Mouse (Mus musculus) heart, adult 8-10 months (tissue): ENCODE measurements around the gene Chrna4. TPM values are rescaled to one million over a fixed set of nuclear protein-coding genes. Genes with fewer than 3 reads are reported as not detected.

Experiments
- DNase-seq: peaks from one replicate; pipeline ENCODE4 v3.0.0; 2022; ENCODE audit warnings: low spot score
- total RNA-seq, 4 experiments: library from RNA; stranded (reverse); gene quantifications; 2 replicates each; pipeline ENCODE4 v1.2.4; 2022

The Chrna4 gene
- not detected for total RNA-seq

- DNase-seq, result no peak
These were observed at the start of gene Chrna4 for GRCm38 (mm10) chr2:181043437-181043836. TSS of gene Chrna4 (minus strand) at chr2:181043546.

GRCm38 (mm10) chr2:181090123-181090522 is 46.8 kb upstream of the Chrna4 start:
- DNase-seq, result no peak

- no peak for DNase-seq
These were observed 41.7 kb upstream of the Chrna4 start for GRCm38 (mm10) chr2:181084997-181085396.

DNA sequence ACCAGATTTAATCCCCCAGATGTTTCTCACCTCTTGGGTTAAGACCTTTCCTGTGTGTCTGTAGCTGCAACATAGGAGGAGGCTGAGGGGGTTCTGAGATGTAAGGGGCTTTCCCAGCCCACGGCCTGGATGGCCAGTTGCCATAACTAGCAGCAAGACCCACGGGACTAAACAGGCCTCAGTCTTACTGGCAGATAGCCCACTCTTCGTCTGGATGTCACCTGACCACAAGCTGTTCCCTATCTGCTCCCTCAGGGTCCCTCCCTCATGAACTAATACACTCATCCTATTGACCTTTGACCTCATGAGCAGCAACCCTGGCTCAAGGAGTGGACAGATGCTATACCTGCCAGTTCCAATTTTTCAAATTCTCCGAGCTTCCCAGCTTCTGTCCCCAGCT is 40.6 kb upstream of the Chrna4 start:
- no peak for DNase-seq

DNA sequence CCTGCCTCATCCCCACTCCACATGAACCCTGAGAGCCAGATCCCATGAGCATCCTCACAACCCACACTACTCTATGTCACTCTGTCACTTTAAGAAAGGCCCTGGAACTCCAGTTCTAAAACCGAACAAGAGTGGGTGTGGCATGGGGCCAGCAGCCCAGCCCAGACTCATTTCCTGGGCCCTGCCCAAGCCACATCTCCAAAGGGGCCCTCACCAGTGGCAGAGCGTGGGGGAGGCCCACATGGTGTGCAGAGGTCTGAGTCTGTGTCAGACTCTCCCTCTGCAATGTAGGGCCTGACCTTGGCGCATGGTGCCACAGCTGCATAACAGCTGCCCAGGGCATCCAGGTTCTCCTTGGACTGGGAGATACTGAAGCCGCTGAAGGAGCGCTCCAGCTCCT is 37.5 kb upstream of the Chrna4 start:
- no peak for DNase-seq

- no peak for DNase-seq
These were observed 36.2 kb upstream of the Chrna4 start for GRCm38 (mm10) chr2:181079518-181079917.

- DNase-seq, result no peak
These were observed 35.6 kb upstream of the Chrna4 start for GRCm38 (mm10) chr2:181078908-181079307.

- no peak for DNase-seq
These were observed 32.2 kb upstream of the Chrna4 start for GRCm38 (mm10) chr2:181075501-181075900.

DNA sequence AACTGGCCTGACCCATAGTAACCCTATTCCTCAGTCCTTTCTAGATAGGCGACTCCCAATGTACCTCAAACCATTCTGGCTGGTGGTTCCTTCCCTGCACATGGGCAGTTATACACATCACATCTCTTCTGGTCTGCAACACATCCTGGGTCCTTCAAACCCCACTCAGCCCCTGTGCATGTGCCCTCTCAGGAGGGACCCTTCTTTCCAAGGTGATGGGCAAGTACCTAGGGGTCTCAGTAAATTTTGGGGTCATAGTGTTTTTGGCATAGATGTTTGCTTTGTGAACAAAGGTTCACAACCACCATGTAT is 29.0 kb upstream of the Chrna4 start:
- no peak for DNase-seq

DNA sequence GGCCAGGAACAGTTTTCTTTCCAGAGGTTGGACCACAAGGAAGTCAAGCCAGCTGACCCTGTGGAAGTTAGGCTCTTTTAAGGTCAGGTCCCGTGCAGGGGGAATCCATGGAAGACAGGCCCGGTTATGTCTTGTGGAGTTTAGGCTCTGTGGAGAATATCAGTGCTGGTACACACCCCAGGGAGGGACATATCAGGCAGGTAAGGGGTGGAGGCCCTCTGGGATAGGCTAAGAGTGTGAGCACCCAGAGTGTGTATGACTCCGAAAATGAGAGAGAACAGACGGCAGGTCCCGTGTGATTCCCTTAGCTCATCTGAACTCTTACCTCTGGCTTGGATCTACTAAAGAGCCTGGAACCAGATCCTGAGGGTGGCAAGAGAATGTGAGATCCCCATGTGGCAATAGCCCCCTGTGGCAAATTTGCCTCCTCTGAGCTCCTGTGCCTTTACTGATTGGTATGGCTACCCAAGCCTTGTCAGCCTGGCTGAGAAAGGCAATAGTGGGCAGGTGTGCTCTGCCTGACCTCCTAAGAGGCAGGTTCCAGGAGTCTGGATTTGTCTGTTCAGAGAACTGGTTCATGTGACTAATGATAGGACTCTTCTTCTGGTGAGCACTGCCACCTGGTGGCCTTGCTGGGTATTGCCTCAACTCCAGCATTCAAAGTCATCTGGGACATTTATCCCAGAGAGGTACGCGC is 28.5 kb upstream of the Chrna4 start:
- peak; percentile 65 for DNase-seq

- no peak for DNase-seq
These were observed 26.8 kb upstream of the Chrna4 start for GRCm38 (mm10) chr2:181070136-181070535.

GRCm38 (mm10) chr2:181068499-181068898 is 25.2 kb upstream of the Chrna4 start:
- no peak for DNase-seq

GRCm38 (mm10) chr2:181065827-181066226 is 22.5 kb upstream of the Chrna4 start:
- no peak for DNase-seq

DNA sequence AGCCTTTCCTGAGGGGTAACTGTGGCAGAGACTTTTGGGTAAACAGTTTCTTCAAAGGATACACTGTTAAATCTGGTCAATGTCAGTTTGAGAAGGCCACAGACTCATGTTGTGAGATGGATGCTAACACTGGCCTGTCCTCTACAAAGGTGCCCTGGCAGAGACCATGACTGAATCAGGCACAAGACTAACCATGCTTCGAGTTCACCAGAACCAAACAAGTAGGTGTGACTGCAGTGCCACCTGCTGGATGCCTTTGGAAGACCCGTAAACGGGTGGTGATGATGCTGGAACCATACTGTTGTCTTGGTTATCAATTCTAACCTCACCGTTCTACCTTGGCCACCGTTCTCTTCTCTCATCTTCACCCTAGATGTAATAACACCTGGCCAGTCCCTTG is 16.8 kb upstream of the Chrna4 start:
- DNase-seq, result peak; percentile 65

GRCm38 (mm10) chr2:181058193-181058592 is 14.8 kb upstream of the Chrna4 start:
- DNase-seq, result no peak

DNA sequence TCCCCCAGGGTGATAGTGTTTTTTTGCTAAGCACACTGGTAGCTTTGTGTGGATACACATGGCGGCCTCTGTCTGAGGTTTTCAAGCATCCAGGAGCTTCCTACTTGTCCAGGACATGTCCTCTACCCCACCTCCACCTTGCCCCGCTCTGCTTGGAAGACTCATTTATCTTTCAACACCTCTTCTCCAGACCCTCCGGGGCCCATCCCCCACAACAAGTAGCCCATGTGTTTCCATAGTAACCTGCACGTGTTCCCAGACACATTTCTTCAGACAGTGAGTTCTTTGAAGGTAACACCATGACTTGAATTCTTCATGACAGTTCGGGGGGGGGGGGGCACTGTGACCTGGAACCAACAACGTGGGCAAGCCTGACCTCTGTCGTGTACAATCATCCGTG is 14.0 kb upstream of the Chrna4 start:
- no peak for DNase-seq

DNA sequence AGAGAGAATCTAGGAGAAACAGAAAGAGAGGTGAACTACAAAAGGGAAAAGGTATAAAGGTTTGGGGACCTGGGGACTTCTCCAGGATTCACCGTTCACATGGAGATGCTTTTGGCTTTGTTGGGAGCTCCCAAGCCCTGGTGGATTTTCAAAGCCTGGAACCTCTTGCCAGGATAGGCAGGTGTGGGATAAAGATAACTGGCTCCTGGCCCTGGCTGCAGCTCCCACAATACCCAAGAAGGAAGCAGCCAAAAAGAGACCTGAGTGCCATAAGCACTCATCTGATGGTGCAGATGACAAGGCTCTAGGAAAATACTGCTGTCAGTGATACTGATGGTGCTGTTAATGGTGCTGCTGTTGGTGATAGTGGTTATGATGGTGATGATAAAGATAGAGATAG is 8.8 kb upstream of the Chrna4 start:
- no peak for DNase-seq

DNA sequence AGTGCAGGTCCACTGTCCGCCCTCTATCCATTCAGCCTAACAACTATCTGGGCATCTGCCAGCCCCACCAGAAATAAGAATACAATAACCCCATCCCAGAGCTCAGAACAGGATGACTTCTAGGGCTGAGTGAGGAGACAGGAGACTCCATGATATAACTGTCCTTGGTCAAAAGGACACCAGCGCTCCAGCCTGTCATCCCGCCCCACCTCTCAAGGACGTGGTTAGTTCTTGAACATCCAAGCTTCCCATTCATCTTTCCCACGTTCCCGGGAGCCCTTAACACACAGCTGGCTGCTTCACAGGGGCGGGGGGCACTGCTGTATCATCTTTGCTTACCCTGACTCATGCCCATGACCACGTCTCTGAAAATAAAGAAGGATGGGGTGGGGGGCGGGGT is 5.6 kb upstream of the Chrna4 start:
- DNase-seq, result no peak

DNA sequence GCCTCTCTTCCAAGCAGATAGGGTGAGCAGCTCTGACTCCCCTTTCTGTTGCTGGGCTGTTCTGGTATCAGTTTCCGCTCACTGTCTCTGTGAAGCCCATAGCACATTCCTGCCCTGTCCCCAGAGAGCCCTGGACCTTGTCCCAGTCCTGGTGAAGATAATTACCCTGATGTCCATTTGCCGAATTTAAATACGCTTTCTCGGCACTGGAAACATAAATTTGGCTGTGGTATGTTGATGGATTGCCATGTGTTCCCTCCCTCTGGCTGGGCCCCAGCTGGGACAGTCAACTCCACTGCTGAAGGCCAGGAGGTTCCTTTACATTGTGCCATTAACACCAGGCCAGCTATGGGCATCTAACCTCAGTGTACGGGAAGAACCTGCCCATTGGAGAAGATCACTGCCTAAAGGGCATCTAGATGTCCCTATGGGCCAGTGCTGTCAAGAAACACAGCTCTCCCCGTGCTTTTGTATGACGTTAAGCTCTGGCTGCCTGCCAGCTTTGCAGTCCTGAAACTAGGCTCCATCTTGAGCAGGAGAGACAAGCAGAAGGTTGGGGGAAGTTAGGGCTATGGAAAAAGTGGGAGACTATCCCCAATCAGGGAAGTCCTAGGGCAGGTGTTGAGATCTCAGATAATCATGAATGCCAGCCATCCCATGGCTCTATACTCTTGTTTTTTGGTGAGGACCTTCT is 5.1 kb upstream of the Chrna4 start:
- no peak for DNase-seq

DNA sequence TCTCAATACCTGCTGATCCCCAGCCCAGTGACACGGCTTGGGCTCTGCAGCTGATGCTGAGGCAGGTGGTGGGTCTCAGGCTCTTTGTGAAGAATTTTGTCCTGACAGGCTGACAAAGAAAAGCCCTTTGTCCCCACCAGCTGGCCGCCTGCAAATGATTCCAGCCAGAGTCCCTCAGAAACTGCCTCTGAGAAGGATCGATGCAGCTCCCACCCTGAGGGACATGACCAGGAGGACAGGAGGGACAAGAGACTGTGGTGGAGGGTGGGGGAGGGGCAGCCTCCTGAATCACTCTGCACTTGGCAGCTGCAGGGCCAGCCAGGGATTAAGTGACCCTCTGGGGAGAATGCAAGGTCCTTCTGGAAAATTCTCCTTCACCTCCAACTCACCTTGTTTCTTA is 655 bp upstream of the Chrna4 start:
- no peak for DNase-seq

DNA sequence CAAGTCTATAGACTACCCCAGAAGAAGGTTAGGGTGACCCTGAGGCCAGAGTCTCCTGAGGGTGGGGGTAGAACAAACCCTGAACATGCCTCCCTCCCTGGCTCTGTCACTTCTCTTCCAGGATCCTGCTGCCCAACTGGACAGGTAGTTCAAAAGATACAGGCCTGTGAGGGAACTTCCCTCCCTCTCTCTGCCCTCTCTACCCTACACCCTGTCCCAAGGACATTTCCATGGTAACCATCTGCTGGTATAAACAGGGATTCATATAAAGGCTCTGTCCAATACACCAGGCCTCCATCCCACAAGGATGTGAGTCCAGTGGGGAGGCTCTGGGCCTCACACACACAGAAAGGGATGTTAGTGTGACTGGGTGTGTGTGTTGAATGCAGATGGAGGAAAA is 970 bp downstream of the Chrna4 start:
- DNase-seq, result no peak

DNA sequence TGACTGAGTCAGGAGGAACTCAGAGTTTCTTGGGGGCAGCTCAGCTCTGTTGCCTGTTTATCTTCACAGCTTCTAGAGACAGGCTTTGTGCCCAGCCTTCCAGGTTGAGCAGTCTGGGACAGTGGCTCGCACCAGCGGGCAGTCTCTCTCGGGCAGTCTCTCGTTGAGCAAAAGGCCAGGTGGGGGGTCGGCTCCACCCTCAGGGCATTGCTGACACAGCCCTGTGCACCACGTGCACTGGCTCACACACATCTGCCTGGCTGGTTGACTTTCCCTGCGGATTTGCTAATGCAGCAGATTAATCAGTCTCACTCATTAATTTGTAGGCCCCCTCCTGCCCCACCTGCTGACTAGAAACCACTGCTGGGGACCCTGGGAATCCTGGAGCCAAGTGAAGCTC is 1.4 kb downstream of the Chrna4 start:
- no peak for DNase-seq

- DNase-seq, result no peak
These were observed 4.0 kb downstream of the Chrna4 start for GRCm38 (mm10) chr2:181039356-181039680.
